Mouse (Mus musculus): ENCODE measurements around the gene Cdpf1. TPM values are rescaled to one million over a fixed set of nuclear protein-coding genes. Genes with fewer than 3 reads are reported as not detected.

Gene Cdpf1
- polyA plus RNA-seq, 1 experiment: 17.0 TPM

DNA sequence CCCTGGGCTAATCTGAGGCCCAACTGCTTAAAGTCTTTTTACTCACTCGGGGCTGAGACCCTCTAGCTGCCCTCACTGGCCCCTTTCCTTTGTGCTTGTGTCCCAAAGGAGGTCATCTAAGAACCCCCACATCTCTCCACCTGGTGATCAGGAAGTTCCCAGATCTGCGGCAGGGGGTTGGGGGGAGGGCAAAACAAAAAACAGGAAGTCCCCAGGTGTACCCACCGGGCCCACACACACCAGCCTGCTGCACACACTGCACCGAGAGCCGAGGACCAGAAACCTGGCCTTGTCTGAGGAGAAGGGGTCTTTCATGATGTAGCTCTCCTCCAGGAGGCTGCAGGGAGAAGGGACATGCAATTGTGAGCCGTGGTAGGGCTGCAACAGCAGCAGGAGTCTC is 3.5 kb downstream of the Cdpf1 start:
- Histone ChIP-seq H3K36me3 (ENCODE audit: control insufficient read depth, insufficient read depth) (no peaks in the 10 kb centered on the region), H3K79me2 (ENCODE audit: control insufficient read depth, insufficient read depth) (no peaks in the 10 kb centered on the region), H3K27me3 (ENCODE audit: control insufficient read depth, insufficient read depth, insufficient read length) (peaks cover 21% of the 10 kb centered on the region), H3ac (ENCODE audit: control insufficient read depth, insufficient read length, low read depth) (no peak overlapping the region), H3K79me3 (ENCODE audit: low read depth) (no peaks in the 10 kb centered on the region), H3K4me3 (ENCODE audit: insufficient read depth, poor library complexity, severe bottlenecking) (no peak overlapping the region)
- TF ChIP-seq CTCF (IDR thresholded peaks at IDR 0.05; ENCODE audit: control insufficient read depth, insufficient read depth, insufficient read length): no peak
- TF ChIP-seq CEBPB (IDR thresholded peaks at IDR 0.05; ENCODE audit: low read depth): no peak
- no peak for TF ChIP-seq MAX (IDR thresholded peaks at IDR 0.05)
- TF ChIP-seq USF1 (IDR thresholded peaks at IDR 0.05; ENCODE audit: low read depth): no peak
- no peak for TF ChIP-seq MYOG (IDR thresholded peaks at IDR 0.05; ENCODE audit: control insufficient read depth, extremely low read depth, insufficient read length)
- no peak for TF ChIP-seq MYOD1 (IDR thresholded peaks at IDR 0.05; ENCODE audit: control insufficient read depth, insufficient read length, low read depth)
- no peak for TF ChIP-seq FOSL1 (IDR thresholded peaks at IDR 0.05; ENCODE audit: insufficient read depth, low read length, poor library complexity, severe bottlenecking)

DNA sequence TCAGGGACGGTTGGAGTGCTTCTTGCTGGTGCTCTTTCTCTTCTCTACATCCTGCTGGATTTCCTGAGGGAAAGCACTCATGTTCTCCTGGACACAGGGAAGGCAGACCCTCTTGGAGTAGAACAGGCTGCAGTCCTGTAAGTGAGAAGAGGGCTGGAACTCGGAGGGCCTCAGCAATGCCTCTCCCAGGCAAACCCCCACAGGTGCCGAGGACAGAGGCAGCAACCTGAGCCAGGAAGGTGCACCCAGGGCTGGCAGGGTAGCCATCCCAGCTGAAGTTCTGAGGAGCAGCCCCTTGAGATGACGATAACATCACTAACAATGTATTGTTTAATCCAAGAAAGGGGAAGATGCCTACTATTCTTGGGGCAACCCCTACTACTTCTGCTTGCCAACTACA is 4.1 kb downstream of the Cdpf1 start:
- Histone ChIP-seq H3K79me3 (ENCODE audit: low read depth) (no peaks in the 10 kb centered on the region), H3K36me3 (ENCODE audit: control insufficient read depth, insufficient read depth) (no peaks in the 10 kb centered on the region), H3ac (ENCODE audit: control insufficient read depth, insufficient read length, low read depth) (no peak overlapping the region), H3K4me3 (ENCODE audit: insufficient read depth, poor library complexity, severe bottlenecking) (no peak overlapping the region), H3K27me3 (ENCODE audit: control insufficient read depth, insufficient read depth, insufficient read length) (peaks cover 27% of the 10 kb centered on the region), H3K79me2 (ENCODE audit: control insufficient read depth, insufficient read depth) (no peaks in the 10 kb centered on the region)
- TF ChIP-seq MAX (IDR thresholded peaks at IDR 0.05): no peak
- no peak for TF ChIP-seq USF1 (IDR thresholded peaks at IDR 0.05; ENCODE audit: low read depth)
- no peak for TF ChIP-seq MYOD1 (IDR thresholded peaks at IDR 0.05; ENCODE audit: control insufficient read depth, insufficient read length, low read depth)
- no peak for TF ChIP-seq FOSL1 (IDR thresholded peaks at IDR 0.05; ENCODE audit: insufficient read depth, low read length, poor library complexity, severe bottlenecking)
- TF ChIP-seq CEBPB (IDR thresholded peaks at IDR 0.05; ENCODE audit: low read depth): no peak
- TF ChIP-seq MYOG (IDR thresholded peaks at IDR 0.05; ENCODE audit: control insufficient read depth, extremely low read depth, insufficient read length): no peak
- TF ChIP-seq CTCF (IDR thresholded peaks at IDR 0.05; ENCODE audit: control insufficient read depth, insufficient read depth, insufficient read length): no peak

DNA sequence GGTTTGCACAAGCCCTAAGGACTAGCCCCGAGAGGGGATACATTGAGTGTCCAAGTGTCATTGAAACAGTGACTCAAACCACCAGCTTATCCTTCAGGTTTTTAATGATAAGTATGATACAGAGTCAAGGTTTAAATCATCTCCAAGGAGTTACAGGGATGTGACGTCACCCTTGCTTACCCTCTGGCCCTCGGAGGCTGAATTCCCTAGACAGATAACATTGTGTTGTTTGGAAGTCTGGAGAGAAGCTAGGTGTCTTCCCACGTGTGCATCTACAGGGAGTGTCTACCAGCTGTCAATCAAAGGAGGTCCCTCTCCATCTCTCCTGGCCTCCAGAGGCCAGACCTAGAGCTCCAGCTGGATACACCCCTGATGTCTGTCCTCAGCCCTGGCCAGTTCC is 4.6 kb downstream of the Cdpf1 start:
- Histone ChIP-seq H3ac (ENCODE audit: control insufficient read depth, insufficient read length, low read depth) (no peak overlapping the region), H3K36me3 (ENCODE audit: control insufficient read depth, insufficient read depth) (no peaks in the 10 kb centered on the region), H3K79me3 (ENCODE audit: low read depth) (no peaks in the 10 kb centered on the region), H3K27me3 (ENCODE audit: control insufficient read depth, insufficient read depth, insufficient read length) (peaks cover 31% of the 10 kb centered on the region), H3K4me3 (ENCODE audit: insufficient read depth, poor library complexity, severe bottlenecking) (no peak overlapping the region), H3K79me2 (ENCODE audit: control insufficient read depth, insufficient read depth) (no peaks in the 10 kb centered on the region)
- TF ChIP-seq CEBPB (IDR thresholded peaks at IDR 0.05; ENCODE audit: low read depth): no peak
- no peak for TF ChIP-seq FOSL1 (IDR thresholded peaks at IDR 0.05; ENCODE audit: insufficient read depth, low read length, poor library complexity, severe bottlenecking)
- no peak for TF ChIP-seq USF1 (IDR thresholded peaks at IDR 0.05; ENCODE audit: low read depth)
- no peak for TF ChIP-seq MAX (IDR thresholded peaks at IDR 0.05)
- TF ChIP-seq CTCF (IDR thresholded peaks at IDR 0.05; ENCODE audit: control insufficient read depth, insufficient read depth, insufficient read length): no peak
- TF ChIP-seq MYOD1 (IDR thresholded peaks at IDR 0.05; ENCODE audit: control insufficient read depth, insufficient read length, low read depth): no peak
- no peak for TF ChIP-seq MYOG (IDR thresholded peaks at IDR 0.05; ENCODE audit: control insufficient read depth, extremely low read depth, insufficient read length)

- Histone ChIP-seq H3ac (ENCODE audit: control insufficient read depth, insufficient read length, low read depth) (no peak overlapping the region), H3K4me3 (ENCODE audit: insufficient read depth, poor library complexity, severe bottlenecking) (no peak overlapping the region), H3K79me2 (ENCODE audit: control insufficient read depth, insufficient read depth) (no peaks in the 10 kb centered on the region), H3K36me3 (ENCODE audit: control insufficient read depth, insufficient read depth) (no peaks in the 10 kb centered on the region), H3K79me3 (ENCODE audit: low read depth) (no peaks in the 10 kb centered on the region), H3K27me3 (ENCODE audit: control insufficient read depth, insufficient read depth, insufficient read length) (peaks cover 66% of the 10 kb centered on the region)
- TF ChIP-seq MYOG (IDR thresholded peaks at IDR 0.05; ENCODE audit: control insufficient read depth, extremely low read depth, insufficient read length) (no peak), USF1 (IDR thresholded peaks at IDR 0.05; ENCODE audit: low read depth) (no peak), MAX (IDR thresholded peaks at IDR 0.05) (no peak), CEBPB (IDR thresholded peaks at IDR 0.05; ENCODE audit: low read depth) (no peak), CTCF (IDR thresholded peaks at IDR 0.05; ENCODE audit: control insufficient read depth, insufficient read depth, insufficient read length) (no peak)
Measured at GRCm38 (mm10) chr15:85802931-85803330, 8.6 kb downstream of the Cdpf1 start.

- Histone ChIP-seq H3K79me3 (ENCODE audit: low read depth) (no peaks in the 10 kb centered on the region), H3K36me3 (ENCODE audit: control insufficient read depth, insufficient read depth) (no peaks in the 10 kb centered on the region), H3K27me3 (ENCODE audit: control insufficient read depth, insufficient read depth, insufficient read length) (peaks cover 80% of the 10 kb centered on the region), H3ac (ENCODE audit: control insufficient read depth, insufficient read length, low read depth) (no peak overlapping the region), H3K79me2 (ENCODE audit: control insufficient read depth, insufficient read depth) (no peaks in the 10 kb centered on the region), H3K4me3 (ENCODE audit: insufficient read depth, poor library complexity, severe bottlenecking) (no peak overlapping the region)
- TF ChIP-seq MAX (IDR thresholded peaks at IDR 0.05): no peak
- TF ChIP-seq CEBPB (IDR thresholded peaks at IDR 0.05; ENCODE audit: low read depth): no peak
- TF ChIP-seq MYOG (IDR thresholded peaks at IDR 0.05; ENCODE audit: control insufficient read depth, extremely low read depth, insufficient read length): no peak
- TF ChIP-seq FOSL1 (IDR thresholded peaks at IDR 0.05; ENCODE audit: insufficient read depth, low read length, poor library complexity, severe bottlenecking): no peak
- TF ChIP-seq MYOD1 (IDR thresholded peaks at IDR 0.05; ENCODE audit: control insufficient read depth, insufficient read length, low read depth): no peak
- TF ChIP-seq CTCF (IDR thresholded peaks at IDR 0.05; ENCODE audit: control insufficient read depth, insufficient read depth, insufficient read length): no peak
- TF ChIP-seq USF1 (IDR thresholded peaks at IDR 0.05; ENCODE audit: low read depth): no peak
Measured at GRCm38 (mm10) chr15:85798676-85799075, 12.8 kb downstream of the Cdpf1 start.

DNA sequence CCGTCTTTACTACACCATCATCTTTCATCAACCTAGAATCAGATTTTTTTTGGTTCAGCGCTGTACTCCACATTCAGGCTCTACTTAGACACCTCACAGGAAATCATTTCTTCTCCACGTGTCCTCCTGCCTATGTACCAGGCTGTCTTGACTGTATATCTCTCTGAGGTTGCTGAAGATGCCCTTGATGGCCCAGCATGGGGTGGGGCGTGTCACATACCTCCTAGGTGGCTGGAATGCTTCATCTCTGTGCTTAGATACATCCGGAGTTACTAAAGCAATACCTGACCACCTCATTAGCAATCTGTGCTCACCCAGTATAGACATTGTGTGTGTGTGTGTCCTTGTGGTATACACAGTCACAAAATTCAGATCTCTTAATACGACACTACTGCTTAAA is 16.0 kb downstream of the Cdpf1 start:
- no peaks in the 10 kb centered on the region for H3K79me2 ChIP-seq (ENCODE audit: control insufficient read depth, insufficient read depth)
- H3K79me3 ChIP-seq (ENCODE audit: low read depth): no peaks in the 10 kb centered on the region
- no peak overlapping the region for H3ac ChIP-seq (ENCODE audit: control insufficient read depth, insufficient read length, low read depth)
- H3K4me3 ChIP-seq (ENCODE audit: insufficient read depth, poor library complexity, severe bottlenecking): no peak overlapping the region
- H3K36me3 ChIP-seq (ENCODE audit: control insufficient read depth, insufficient read depth): no peaks in the 10 kb centered on the region
- no peak for TF ChIP-seq MYOD1 (IDR thresholded peaks at IDR 0.05; ENCODE audit: control insufficient read depth, insufficient read length, low read depth)
- TF ChIP-seq MYOG (IDR thresholded peaks at IDR 0.05; ENCODE audit: control insufficient read depth, extremely low read depth, insufficient read length): no peak
- TF ChIP-seq CEBPB (IDR thresholded peaks at IDR 0.05; ENCODE audit: low read depth): no peak
- no peak for TF ChIP-seq MAX (IDR thresholded peaks at IDR 0.05)
- no peak for TF ChIP-seq FOSL1 (IDR thresholded peaks at IDR 0.05; ENCODE audit: insufficient read depth, low read length, poor library complexity, severe bottlenecking)
- no peak for TF ChIP-seq USF1 (IDR thresholded peaks at IDR 0.05; ENCODE audit: low read depth)
- TF ChIP-seq CTCF (IDR thresholded peaks at IDR 0.05; ENCODE audit: control insufficient read depth, insufficient read depth, insufficient read length): no peak
- peaks cover 72% of the 10 kb centered on the region for H3K27me3 ChIP-seq (ENCODE audit: control insufficient read depth, insufficient read depth, insufficient read length)

All from C2C12 (cell line).